Mouse (Mus musculus) T-helper 17 cell (primary cell): ENCODE measurements around the gene Hps1.

Experiments used
- in situ Hi-C, 2 experiments: fragments of 300-600 bp; cut with MboI, MseI; formaldehyde crosslinking; loops; 1 replicate in 1 of 2; 2 replicates in 1 of 2; pipeline ENCODE4 v1.15.1; 2025; ENCODE audit warnings: high pct_unique_total_duplicates in 2 of 2

Gene Hps1

GRCm38 (mm10) chr19:42779531-42780155, at the start of gene Hps1:
Gene Hps1, minus strand, starts transcription at chr19:42779978.
- in situ Hi-C loops = loop anchor here (5.0 to 25.0 kb wide), 6 partner anchors 265 to 1163 kb away; partner anchors contain the start of genes Dnmbp (in 1 of the 2), R3hcc1l (in 1 of the 2) and Slc25a28 (in 1 of the 2)

DNA sequence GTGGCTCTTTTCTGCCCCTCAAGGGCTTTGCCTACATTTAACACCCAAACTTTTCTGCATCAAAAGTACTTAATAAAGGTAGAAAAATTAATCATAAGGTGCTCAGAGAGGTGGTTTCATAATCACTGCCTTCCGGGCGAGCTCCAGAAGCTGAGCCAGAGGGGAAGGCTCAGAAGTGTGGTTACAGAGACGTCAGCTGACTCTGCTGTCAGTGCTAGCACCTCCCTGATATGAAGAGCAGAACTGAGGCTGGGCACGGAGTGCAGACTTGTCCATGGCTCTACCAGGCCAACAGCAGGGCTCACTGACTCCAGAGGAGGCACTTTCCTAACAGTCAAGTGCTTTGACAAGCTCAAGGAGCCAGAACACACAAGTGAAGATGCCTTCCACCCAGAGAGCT, 49.4 kb upstream of the Hps1 start:
- in situ Hi-C loops = no loop called here

DNA sequence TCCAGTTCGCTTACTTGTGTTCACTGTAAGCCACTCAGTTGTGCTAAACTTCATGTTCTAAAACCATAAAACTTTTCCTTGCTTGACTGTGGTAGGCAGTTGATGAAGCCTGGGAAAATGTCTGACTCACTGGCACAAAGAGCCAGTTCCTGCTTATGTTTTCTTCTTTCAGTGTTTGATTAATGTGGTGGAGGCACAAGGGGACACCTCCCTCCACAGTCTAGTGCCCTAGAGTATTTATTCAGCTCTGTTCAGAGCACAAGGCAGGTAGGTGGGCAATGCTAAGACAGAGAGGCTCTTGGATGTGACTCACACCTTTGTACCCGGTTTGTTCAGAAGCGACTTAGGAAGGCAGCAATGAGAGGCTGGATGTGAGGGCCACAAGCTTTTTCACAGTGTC, 48.1 kb upstream of the Hps1 start:
- in situ Hi-C loops = no loop called here

DNA sequence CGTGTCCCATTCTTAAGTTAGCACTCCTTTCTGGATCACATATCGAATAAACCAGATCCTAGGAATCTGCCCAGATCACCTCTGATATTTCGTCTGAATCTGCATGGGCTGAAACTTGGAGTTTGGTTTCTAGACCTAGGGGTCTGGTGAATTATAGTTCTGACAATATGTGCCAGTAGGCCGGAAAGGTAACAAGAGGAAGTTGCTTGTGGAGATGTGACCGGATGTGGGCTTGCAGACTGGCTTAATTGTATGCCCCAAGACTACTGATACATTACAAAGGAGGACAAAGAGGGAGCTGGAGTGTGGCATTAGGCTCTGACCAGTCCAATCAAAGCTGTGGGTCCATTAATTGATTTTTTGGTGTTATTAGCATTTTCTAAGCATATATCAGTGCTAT, 40.3 kb upstream of the Hps1 start:
- in situ Hi-C loops = no loop called here

GRCm38 (mm10) chr19:42817761-42818160, 38.0 kb upstream of the Hps1 start:
- in situ Hi-C loops = no loop called here

- in situ Hi-C loops = no loop called here
Observed at GRCm38 (mm10) chr19:42816261-42816660, 36.5 kb upstream of the Hps1 start.

DNA sequence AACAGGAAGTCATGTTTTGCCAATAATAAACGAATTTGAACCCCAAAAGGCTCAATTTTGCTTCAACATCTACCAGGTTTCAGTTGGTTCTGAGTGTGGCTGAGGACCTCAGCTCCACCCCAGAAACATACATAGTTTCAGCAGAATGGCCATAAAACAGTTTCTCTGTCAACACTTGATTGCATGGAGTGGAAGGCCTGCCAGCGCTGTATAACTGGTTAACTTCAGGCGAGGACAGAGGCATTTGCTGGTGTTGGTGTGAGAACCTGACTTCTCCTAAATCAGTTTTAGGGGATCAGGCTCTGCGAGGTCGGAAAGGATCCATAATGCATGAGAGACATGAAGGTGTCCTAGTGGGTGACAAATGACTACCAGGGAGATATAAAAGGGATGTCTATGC, 30.4 kb upstream of the Hps1 start:
- in situ Hi-C loops = no loop called here

- in situ Hi-C loops = no loop called here
Observed at GRCm38 (mm10) chr19:42809491-42809890, 29.7 kb upstream of the Hps1 start.

DNA sequence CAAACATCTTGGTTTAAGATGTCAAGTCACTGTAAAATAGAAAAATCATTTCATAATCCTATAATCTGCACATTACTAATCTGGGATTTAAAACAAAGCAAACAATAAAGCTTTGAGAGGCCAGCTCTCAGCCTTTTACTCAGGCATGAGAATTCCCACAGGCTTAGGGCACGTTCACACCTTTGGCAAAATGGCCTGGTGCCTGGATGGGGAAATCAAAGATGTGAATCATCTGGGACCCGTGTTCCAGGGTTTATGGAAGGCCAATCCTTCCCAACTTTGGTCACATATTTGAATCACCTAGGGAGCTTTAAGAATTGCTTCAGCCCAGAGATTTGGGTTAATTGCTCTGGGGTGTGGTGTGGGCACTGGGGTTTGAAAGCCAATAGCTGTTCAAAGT, 18.1 kb upstream of the Hps1 start:
- in situ Hi-C loops = loop anchor here (5.0 to 25.0 kb wide), 5 partner anchors 224 to 689 kb away; no protein-coding TSS in a partner anchor

DNA sequence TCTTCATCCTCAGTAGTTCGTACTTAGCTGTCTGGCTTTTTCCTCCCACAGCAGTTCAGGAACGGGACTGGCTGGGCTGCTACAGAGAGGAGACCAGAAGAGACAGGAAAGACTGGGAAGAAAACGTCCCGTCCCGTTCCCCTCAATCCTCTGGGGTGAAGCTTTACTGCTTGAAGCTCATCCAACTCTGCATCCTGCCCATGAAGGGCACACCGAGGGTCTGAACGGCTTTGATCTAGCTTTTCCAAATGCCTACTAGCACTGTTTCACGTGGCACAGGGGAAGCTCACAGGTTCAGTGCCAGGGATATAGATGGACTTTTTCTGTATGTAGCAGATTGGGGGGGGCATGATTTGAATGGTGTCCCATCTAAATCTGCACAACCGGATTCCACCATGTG, 16.0 kb upstream of the Hps1 start:
- in situ Hi-C loops = loop anchor here (5.0 to 25.0 kb wide), 5 partner anchors 226 to 692 kb away; no protein-coding TSS in a partner anchor

- in situ Hi-C loops = loop anchor here (5.0 to 25.0 kb wide), 5 partner anchors 227 to 692 kb away; no protein-coding TSS in a partner anchor
Observed at GRCm38 (mm10) chr19:42794914-42795613, 15.3 kb upstream of the Hps1 start.

- in situ Hi-C loops = loop anchor here (10.0 to 25.0 kb wide), 2 partner anchors 699 to 886 kb away; partner anchors contain the start of gene Slc25a28 (in 1 of the 2)
Observed at GRCm38 (mm10) chr19:42788311-42788710, 8.5 kb upstream of the Hps1 start.

DNA sequence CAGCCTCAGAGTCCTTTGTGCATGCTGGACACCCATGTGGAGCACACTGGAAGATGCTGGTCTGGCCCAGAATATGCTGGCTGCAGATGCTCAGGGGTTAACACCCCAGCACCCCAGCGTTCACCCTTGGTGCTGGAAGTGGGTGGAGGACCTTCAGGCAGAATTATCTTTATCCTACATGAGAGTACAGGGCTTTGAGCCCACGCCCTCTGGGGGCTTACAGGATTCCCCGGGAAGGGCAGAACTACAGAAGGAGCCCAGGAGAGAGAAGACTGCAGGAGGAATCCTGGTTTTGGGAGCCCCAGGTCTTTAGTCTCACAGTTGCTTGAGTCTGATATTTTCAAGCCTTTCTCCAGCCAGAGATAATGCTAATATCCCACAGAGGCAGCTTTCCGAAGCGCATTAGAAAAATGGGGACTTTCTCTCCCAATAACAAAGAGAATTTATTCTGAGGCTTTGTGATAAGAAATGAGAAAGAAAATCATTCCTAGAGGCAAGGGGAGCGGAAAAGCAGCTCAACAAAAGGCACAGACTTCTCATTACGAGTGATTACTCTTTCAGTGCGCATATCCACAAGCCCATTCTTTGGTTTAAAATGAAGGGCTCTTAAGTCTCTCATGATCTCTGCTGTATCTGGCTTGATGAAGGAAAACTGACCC, 5.9 kb upstream of the Hps1 start:
- in situ Hi-C loops = loop anchor here (10.0 to 25.0 kb wide), 2 partner anchors 702 to 889 kb away; partner anchors contain the start of gene Slc25a28 (in 1 of the 2)

GRCm38 (mm10) chr19:42785129-42785528, 5.4 kb upstream of the Hps1 start:
- in situ Hi-C loops = loop anchor here (10.0 to 25.0 kb wide), 2 partner anchors 702 to 890 kb away; partner anchors contain the start of gene Slc25a28 (in 1 of the 2)

GRCm38 (mm10) chr19:42780156-42780538, 369 bp upstream of the Hps1 start:
- in situ Hi-C loops = loop anchor here (10.0 to 25.0 kb wide), 2 partner anchors 707 to 895 kb away; partner anchors contain the start of gene Slc25a28 (in 1 of the 2)

DNA sequence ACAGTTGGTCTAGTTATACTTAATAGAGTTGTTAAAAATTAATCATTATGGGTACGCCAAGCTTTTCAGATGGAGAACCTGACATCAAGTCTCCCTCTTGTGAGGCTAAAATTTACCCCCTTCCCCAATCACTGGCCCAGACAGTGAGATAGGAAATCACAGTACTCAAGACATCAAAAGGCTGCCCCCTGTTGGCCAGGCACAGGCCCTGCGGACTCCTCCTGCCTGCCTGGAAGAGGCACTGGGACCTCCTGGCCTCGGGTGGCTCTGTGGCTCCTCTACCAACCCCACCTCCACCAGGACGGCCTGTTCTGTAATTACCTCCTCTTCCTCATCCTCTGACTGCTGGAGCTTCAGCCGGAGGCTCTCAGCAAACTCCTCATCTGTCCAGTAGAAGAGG, 2.0 kb downstream of the Hps1 start:
- in situ Hi-C loops = loop anchor here (5.0 to 25.0 kb wide), 5 partner anchors 263 to 1164 kb away; partner anchors contain the start of genes Dnmbp (in 1 of the 2) and R3hcc1l (in 1 of the 2)

GRCm38 (mm10) chr19:42776813-42777212, 3.0 kb downstream of the Hps1 start:
- in situ Hi-C loops = loop anchor here (5.0 to 25.0 kb wide), 5 partner anchors 262 to 1165 kb away; partner anchors contain the start of genes Dnmbp (in 1 of the 2) and R3hcc1l (in 1 of the 2)

DNA sequence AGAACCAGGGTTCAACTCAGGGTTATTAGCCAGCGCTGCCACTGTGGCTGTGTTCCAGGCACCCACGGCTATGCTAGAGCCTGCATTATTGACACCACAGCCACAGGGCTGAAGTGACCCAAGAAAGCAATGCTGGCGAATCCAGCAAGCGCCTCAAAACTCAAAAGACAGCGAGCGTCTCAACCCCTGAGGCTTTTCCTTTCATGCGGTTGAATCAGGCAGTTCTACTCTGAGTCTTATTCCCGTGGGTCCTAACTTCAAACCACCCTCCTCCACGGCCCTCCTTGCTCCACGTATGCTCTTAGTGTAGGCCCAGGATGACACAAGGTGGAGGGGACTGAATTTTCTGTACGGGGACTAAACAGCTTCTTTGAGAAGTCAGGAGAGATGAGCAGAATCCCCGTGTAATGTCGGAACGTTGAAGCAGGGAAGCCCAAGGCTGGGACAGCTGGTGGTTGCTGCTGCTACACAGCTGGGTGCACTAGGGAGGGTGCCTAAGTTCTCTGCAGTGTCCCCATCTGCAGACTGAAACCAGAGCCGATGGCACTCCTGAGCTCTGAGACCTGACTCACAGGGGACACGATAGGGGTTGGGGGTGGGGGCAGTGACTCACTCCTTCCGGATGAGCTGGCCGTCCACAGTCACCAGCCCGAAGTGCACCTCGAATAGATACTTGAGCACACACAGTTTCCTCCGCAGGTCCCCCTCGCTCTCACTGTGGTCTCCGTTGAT, 9.5 kb downstream of the Hps1 start:
- in situ Hi-C loops = loop anchor here (10.0 kb wide), 3 partner anchors 256 to 596 kb away; partner anchors contain the start of gene R3hcc1l (in 1 of the 2)

DNA sequence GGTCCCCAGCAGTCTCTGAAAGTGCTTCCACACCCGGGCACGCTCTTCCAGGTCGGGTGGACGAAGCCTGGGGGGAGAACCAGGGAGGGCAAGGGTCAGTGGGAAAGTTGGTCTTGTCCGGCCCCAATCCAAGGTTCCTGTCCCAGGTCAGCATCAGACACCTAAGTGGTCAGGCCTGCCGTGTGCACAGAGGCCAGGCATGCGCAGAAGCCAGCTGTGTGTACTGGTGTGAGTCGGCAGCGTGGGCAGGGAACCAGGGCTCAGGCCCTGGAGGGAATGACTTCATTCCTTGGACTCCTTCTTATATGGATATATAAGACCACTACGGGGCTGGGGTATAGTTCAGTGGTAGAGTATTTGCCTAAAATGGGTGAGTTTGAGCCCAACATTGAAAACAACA, 10.1 kb downstream of the Hps1 start:
- in situ Hi-C loops = loop anchor here (5.0 to 10.0 kb wide), 4 partner anchors 247 to 595 kb away; partner anchors contain the start of gene R3hcc1l (in 1 of the 2)

GRCm38 (mm10) chr19:42767361-42767760, 12.4 kb downstream of the Hps1 start:
- in situ Hi-C loops = loop anchor here in 1 of 2 experiments (5.0 kb wide), 1 partner anchor 245 kb away; no protein-coding TSS in a partner anchor

- in situ Hi-C loops = no loop called here
Observed at GRCm38 (mm10) chr19:42764398-42764797, 15.4 kb downstream of the Hps1 start.
